Mouse (Mus musculus) CH12.LX (cell line): ENCODE measurements around the gene Atp9a. TPM values are rescaled to one million over a fixed set of nuclear protein-coding genes. Genes with fewer than 3 reads are reported as not detected.

Experiments used
- DNase-seq: peaks from one replicate; pipeline ENCODE4 v3.0.0-alpha.2; 2013; ENCODE audit errors: extremely low read depth
- H3K27ac ChIP-seq: 2 replicates; pipeline ENCODE4 v1.5.1; 2012; ENCODE audit warnings: low read depth, mild to moderate bottlenecking, control low read depth, moderate library complexity; ENCODE audit not compliant: insufficient read depth
- H3K27me3 ChIP-seq: replicated peaks from 2 replicates; pipeline ENCODE3; 2012; ENCODE audit warnings: inconsistent platforms
- H3K36me3 ChIP-seq, 2 experiments: replicated peaks in 1 of 2; 2 replicates each; pipeline versions ENCODE3 to v1.6.1; 2012; ENCODE audit warnings: inconsistent platforms in 1 of 2, low read length in 1 of 2, mild to moderate bottlenecking in 1 of 2, mixed read lengths in 1 of 2, moderate library complexity in 1 of 2; ENCODE audit not compliant: control insufficient read depth in 1 of 2, insufficient read depth in 1 of 2
- H3K4me1 ChIP-seq, 2 experiments: 2 replicates each; pipeline ENCODE4 v1.6.1; 2012; ENCODE audit warnings: inconsistent platforms in 1 of 2, moderate library complexity in 1 of 2; ENCODE audit not compliant: insufficient read depth in 2 of 2, control insufficient read depth in 1 of 2
- H3K4me2 ChIP-seq: 2 replicates; pipeline ENCODE4 v1.6.1; 2012; ENCODE audit warnings: low read depth, mild to moderate bottlenecking, control low read depth; ENCODE audit not compliant: poor library complexity, insufficient read depth, severe bottlenecking
- H3K4me3 ChIP-seq, 3 experiments: fragments of 150-350 bp in 1 of 3; sonication (generic) in 1 of 3; replicated peaks in 1 of 3; 2 replicates each; pipeline versions ENCODE3 to v1.5.1; 2011 to 2012; ENCODE audit warnings: low read depth in 2 of 3, low read length in 2 of 3, mild to moderate bottlenecking in 2 of 3, moderate library complexity in 2 of 3, control low read depth in 1 of 3, improper control_type of control experiment in 1 of 3, inconsistent platforms in 1 of 3, mixed read lengths in 1 of 3; ENCODE audit not compliant: poor library complexity in 1 of 3
- H3K79me2 ChIP-seq: replicated peaks from 2 replicates; pipeline ENCODE4 v1.6.1; 2012; ENCODE audit warnings: mild to moderate bottlenecking, moderate library complexity; ENCODE audit not compliant: control insufficient read depth, poor library complexity, insufficient read depth, severe bottlenecking; ENCODE audit errors: extremely low read depth
- H3K9ac ChIP-seq: 2 replicates; pipeline ENCODE4 v1.6.1; 2012; ENCODE audit warnings: low read depth, mild to moderate bottlenecking, control low read depth, moderate library complexity; ENCODE audit not compliant: insufficient read depth
- H3K9me3 ChIP-seq: replicated peaks from 2 replicates; pipeline ENCODE3; 2012; ENCODE audit warnings: low read length, inconsistent platforms, mixed read lengths
- BHLHE40 ChIP-seq: IDR thresholded peaks from 2 replicates; pipeline ENCODE4 v1.6.1; 2011; ENCODE audit warnings: mild to moderate bottlenecking, low read depth, low read length, improper control_type of control experiment
- CHD1 ChIP-seq: IDR thresholded peaks from 2 replicates; pipeline ENCODE4 v1.6.1; 2012; ENCODE audit warnings: low read depth, low read length, improper control_type of control experiment, inconsistent platforms
- CTCF ChIP-seq, 2 experiments: IDR thresholded peaks in 1 of 2; conservative IDR thresholded peaks in 1 of 2; 2 replicates each; pipeline ENCODE4 v1.5.1; 2011 to 2012; ENCODE audit warnings: low read depth in 2 of 2, low read length in 2 of 2, improper control_type of control experiment in 1 of 2, inconsistent platforms in 1 of 2, mild to moderate bottlenecking in 1 of 2, moderate library complexity in 1 of 2
- E2F4 ChIP-seq: IDR thresholded peaks from 2 replicates; pipeline ENCODE4 v1.6.1; 2011; ENCODE audit warnings: low read depth, low read length, improper control_type of control experiment; ENCODE audit not compliant: insufficient replicate concordance
- EP300 ChIP-seq: IDR thresholded peaks from 2 replicates; pipeline ENCODE4 v1.6.1; 2011; ENCODE audit warnings: low read length, improper control_type of control experiment
- ETS1 ChIP-seq: conservative IDR thresholded peaks from 2 replicates; pipeline ENCODE4 v1.6.1; 2012; ENCODE audit warnings: low read depth, mild to moderate bottlenecking, inconsistent platforms, low read length, improper control_type of control experiment, moderate library complexity
- GABPA ChIP-seq: IDR thresholded peaks from 2 replicates; pipeline ENCODE4 v1.6.1; 2012; ENCODE audit warnings: low read depth, low read length, improper control_type of control experiment, inconsistent platforms; ENCODE audit not compliant: insufficient replicate concordance
- HCFC1 ChIP-seq: IDR thresholded peaks from 2 replicates; pipeline ENCODE4 v1.6.1; 2012; ENCODE audit warnings: low read depth, mild to moderate bottlenecking, inconsistent platforms, low read length, improper control_type of control experiment
- MAFK ChIP-seq: IDR thresholded peaks from 2 replicates; pipeline ENCODE4 v1.6.1; 2011; ENCODE audit warnings: low read length, improper control_type of control experiment; ENCODE audit not compliant: insufficient replicate concordance
- MAX ChIP-seq: IDR thresholded peaks from 2 replicates; pipeline ENCODE4 v1.6.1; 2011; ENCODE audit warnings: low read length, improper control_type of control experiment
- MAZ ChIP-seq: IDR thresholded peaks from 2 replicates; pipeline ENCODE4 v1.6.1; 2012; ENCODE audit warnings: low read depth, mild to moderate bottlenecking, inconsistent platforms, low read length, improper control_type of control experiment, moderate library complexity
- MXI1 ChIP-seq: IDR thresholded peaks from 2 replicates; pipeline ENCODE4 v1.6.1; 2011; ENCODE audit warnings: mild to moderate bottlenecking, low read depth, low read length, improper control_type of control experiment
- NRF1 ChIP-seq: IDR thresholded peaks from 2 replicates; pipeline ENCODE4 v1.6.1; 2014; ENCODE audit warnings: low read depth, mild to moderate bottlenecking, inconsistent platforms, low read length, improper control_type of control experiment, moderate library complexity
- PAX5 ChIP-seq: IDR thresholded peaks from 2 replicates; pipeline ENCODE4 v1.6.1; 2012; ENCODE audit warnings: low read length, inconsistent platforms, mixed read lengths
- POLR2A ChIP-seq: IDR thresholded peaks from 2 replicates; pipeline ENCODE4 v1.6.1; 2011; ENCODE audit warnings: low read depth, mild to moderate bottlenecking, improper control_type of control experiment, low read length
- RAD21 ChIP-seq: IDR thresholded peaks from 2 replicates; pipeline ENCODE4 v1.6.1; 2011; ENCODE audit warnings: low read depth, mild to moderate bottlenecking, low read length, improper control_type of control experiment, moderate library complexity
- RCOR1 ChIP-seq: conservative IDR thresholded peaks from 2 replicates; pipeline ENCODE4 v1.6.1; 2012; ENCODE audit warnings: low read depth, mild to moderate bottlenecking, inconsistent platforms, low read length, improper control_type of control experiment
- SIN3A ChIP-seq: IDR thresholded peaks from 2 replicates; pipeline ENCODE4 v1.6.1; 2012; ENCODE audit warnings: low read length, improper control_type of control experiment, inconsistent platforms
- UBTF ChIP-seq: IDR thresholded peaks from 2 replicates; pipeline ENCODE4 v1.6.1; 2012; ENCODE audit warnings: low read depth, mild to moderate bottlenecking, inconsistent platforms, low read length, improper control_type of control experiment, moderate library complexity
- USF1 ChIP-seq: IDR thresholded peaks from 2 replicates; pipeline ENCODE4 v1.6.1; 2014; ENCODE audit warnings: low read depth, mild to moderate bottlenecking, inconsistent platforms, low read length, improper control_type of control experiment
- ZC3H11A ChIP-seq: IDR thresholded peaks from 2 replicates; pipeline ENCODE4 v1.6.1; 2012; ENCODE audit warnings: low read depth, mild to moderate bottlenecking, inconsistent platforms, low read length, improper control_type of control experiment
- ZKSCAN1 ChIP-seq: IDR thresholded peaks from 2 replicates; pipeline ENCODE4 v1.6.1; 2012; ENCODE audit warnings: low read depth, inconsistent platforms, low read length, improper control_type of control experiment, borderline replicate concordance
- ZNF384 ChIP-seq: IDR thresholded peaks from 2 replicates; pipeline ENCODE4 v1.6.1; 2012; ENCODE audit warnings: low read depth, low read length, improper control_type of control experiment, inconsistent platforms
- dilution Hi-C: fragments of 300-500 bp; cut with MboI; formaldehyde crosslinking; loops from 2 replicates; pipeline ENCODE4 v1.14.3; 2020; ENCODE audit warnings: low sequenced_read_pairs; ENCODE audit not compliant: extremely low pct_unique_long_range_greater_than_20kb, extremely low pct_ligation_motif_present
- in situ Hi-C: fragments of 300-500 bp; cut with MboI; formaldehyde crosslinking; loops from 3 replicates; pipeline ENCODE4 v1.14.3; 2019; ENCODE audit warnings: low sequenced_read_pairs, low pct_ligation_motif_present, low pct_unique_long_range_greater_than_20kb, mixed read lengths
- polyA plus RNA-seq: library from polyadenylated mRNA; unstranded; fragments of >175 nt; gene quantifications from 2 replicates; pipeline ENCODE4 v1.2.1, GENCODE M21; 2012; ENCODE audit warnings: low read depth; ENCODE audit not compliant: insufficient read length
- total RNA-seq, 2 experiments: library from RNA; depleted of rRNA; stranded (reverse); fragments of 300-350 nt in 1 of 2; fragments of >200 nt in 1 of 2; gene quantifications; 2 replicates each; pipeline ENCODE4 v1.2.3; 2012 to 2014

Gene Atp9a
- total and polyA plus RNA-seq, 3 experiments = 18.9 to 43.7 (median 40.1) TPM

DNA sequence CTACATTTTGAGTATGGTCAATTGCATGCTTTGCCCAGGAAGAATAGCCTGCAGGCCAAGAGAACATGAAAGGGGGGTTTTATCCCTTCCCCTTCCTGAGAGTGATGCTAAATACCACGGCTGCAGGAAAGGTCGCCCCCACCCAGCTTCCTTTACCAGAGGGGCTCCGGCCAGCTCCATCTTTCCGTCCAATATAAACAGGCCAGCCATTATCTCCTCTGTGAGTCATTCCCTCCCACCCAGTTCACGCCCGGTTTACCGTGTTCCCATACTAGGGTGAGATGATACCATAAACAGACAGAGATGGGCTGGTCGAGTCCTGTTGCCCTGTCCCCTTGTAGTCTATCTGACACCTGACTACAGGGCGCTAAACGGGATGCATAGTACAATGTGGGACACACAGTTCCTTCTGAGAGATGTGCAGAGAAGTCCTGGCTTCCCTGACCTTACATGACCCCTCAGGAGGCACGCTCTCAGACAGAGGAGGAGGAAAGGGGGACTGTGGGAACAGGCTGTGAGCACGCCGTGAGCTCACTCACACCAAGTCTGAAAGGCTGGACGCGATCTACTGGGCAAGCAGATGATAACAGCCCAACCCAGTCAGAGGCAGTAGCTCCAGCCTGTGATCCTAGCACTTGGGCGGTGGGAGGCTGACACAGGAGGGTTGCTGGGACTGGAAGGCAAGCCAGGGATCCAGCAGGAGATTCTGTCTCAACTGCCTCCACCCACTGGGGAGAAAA, 85.5 kb downstream of the Atp9a start:
- Histone ChIP-seq H3K27me3 (peaks cover 33% of the 10 kb centered on the region), H3K79me2 (no peaks in the 10 kb centered on the region), H3K36me3 (peaks cover 0 to 70% of the 10 kb centered on the region in 2 experiments), H3K4me1 (peaks cover 0 to 8% of the 10 kb centered on the region in 2 experiments; a peak in 1 of 4 replicates), H3K9ac (no peak overlapping the region), H3K4me3 (no peak overlapping the region), H3K27ac (no peak overlapping the region), H3K9me3 (no peaks in the 10 kb centered on the region), H3K4me2 (no peak overlapping the region)
- in situ Hi-C loops = no loop called here
- DNase-seq = no peak
- dilution Hi-C loops = no loop called here
- no peak for TF ChIP-seq E2F4
- TF ChIP-seq HCFC1 = no peak
- TF ChIP-seq BHLHE40 = no peak
- TF ChIP-seq EP300 = no peak
- no peak for TF ChIP-seq NRF1
- TF ChIP-seq, all 38 proteins: peak for 0

DNA sequence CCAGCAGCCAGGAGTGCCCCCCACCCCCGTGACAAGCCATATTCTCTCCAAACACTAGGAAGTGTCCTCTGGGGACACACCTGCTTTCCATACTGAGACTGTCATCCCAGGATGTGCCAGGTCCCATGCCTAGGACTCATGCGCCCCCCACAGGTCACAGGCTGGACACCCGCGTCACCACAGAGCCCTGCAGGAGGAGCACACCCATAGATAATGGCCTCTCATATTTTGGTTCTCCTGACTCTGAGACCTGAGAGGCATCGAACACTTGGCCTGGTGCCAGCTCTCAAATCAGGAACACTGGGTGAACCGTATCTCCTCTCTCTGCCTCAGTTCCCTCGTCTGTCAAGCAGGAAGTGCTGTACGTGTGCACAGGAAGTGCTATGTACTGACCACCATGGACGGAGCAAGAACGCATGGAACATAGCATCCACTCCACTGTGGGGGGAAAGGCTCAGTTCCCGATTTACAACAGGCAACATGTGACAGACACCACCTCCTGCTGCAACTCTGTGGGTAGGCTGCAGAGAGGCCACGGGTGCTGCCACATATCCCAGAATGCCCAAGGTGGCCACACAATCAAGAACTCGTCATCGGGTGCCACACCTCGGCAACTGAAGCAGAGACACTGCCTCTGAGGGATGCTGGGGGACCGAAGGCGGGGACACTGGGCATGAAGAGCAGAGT, 87.1 kb downstream of the Atp9a start:
- Histone ChIP-seq H3K36me3 (peaks cover 0 to 80% of the 10 kb centered on the region in 2 experiments), H3K4me2 (no peak overlapping the region), H3K9ac (no peak overlapping the region), H3K9me3 (no peaks in the 10 kb centered on the region), H3K27ac (no peak overlapping the region), H3K4me1 (peaks cover 0 to 8% of the 10 kb centered on the region in 2 experiments; a peak in 1 of 4 replicates), H3K4me3 (no peak overlapping the region), H3K79me2 (no peaks in the 10 kb centered on the region), H3K27me3 (peaks cover 33% of the 10 kb centered on the region)
- in situ Hi-C loops = no loop called here
- no peak for TF ChIP-seq MAZ
- TF ChIP-seq SIN3A = no peak
- peak in 1 of 2 experiments; percentile 10; a peak in 1 of 4 replicates for TF ChIP-seq CTCF (conservative IDR thresholded peaks at IDR 0.05 in 1 of 2, IDR thresholded peaks at IDR 0.05 in 1 of 2; ENCODE audit: low read depth in 2 of 2, low read length in 2 of 2)
- no peak for DNase-seq
- dilution Hi-C loops = no loop called here

DNA sequence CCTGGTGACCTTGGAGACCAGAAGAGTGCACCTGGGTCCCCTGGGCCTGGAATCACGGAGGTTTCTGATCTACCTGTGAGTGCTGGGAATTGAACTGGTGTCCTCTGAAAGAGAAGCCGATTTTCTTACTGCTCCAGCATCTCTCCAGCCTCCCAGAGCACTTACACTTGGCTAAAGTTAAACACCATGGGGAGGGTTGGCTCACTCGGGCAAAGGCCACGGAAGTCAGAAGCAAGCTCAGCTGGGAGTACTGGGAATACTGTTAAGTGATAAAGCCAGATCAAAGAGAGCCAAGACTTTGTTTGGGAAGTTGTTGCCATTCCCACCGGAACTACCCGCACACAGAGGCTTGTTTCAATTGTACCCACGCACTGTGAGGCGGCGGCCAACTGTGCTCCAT, 87.7 kb downstream of the Atp9a start:
- dilution Hi-C loops = no loop called here
- no peak overlapping the region for H3K27ac ChIP-seq
- H3K9me3 ChIP-seq = no peaks in the 10 kb centered on the region
- H3K4me1 ChIP-seq = peaks cover 0 to 8% of the 10 kb centered on the region in 2 experiments; a peak in 1 of 4 replicates
- H3K4me2 ChIP-seq = no peak overlapping the region
- in situ Hi-C loops = no loop called here
- no peak for DNase-seq
- TF ChIP-seq MAX (no peak), UBTF (no peak), RAD21 (no peak), CHD1 (no peak), USF1 (no peak), POLR2A (no peak), PAX5 (no peak), GABPA (no peak), ZKSCAN1 (no peak), MAFK (no peak), ZNF384 (no peak), HCFC1 (no peak), ZC3H11A (no peak), ETS1 (no peak), RCOR1 (no peak), MXI1 (no peak)
- H3K79me2 ChIP-seq = no peaks in the 10 kb centered on the region
- no peak overlapping the region for H3K9ac ChIP-seq
- peaks cover 31% of the 10 kb centered on the region for H3K27me3 ChIP-seq
- peaks cover 0 to 79% of the 10 kb centered on the region in 2 experiments for H3K36me3 ChIP-seq
- no peak overlapping the region for H3K4me3 ChIP-seq
